Mouse (Mus musculus): ENCODE measurements at regions not wholly inside any gene's neighbourhood (a gene's known extent, or its start where the extent isn't known, plus 50 kb on each side); places are given as distances from the start of the nearest gene placed in this dataset.

DNA sequence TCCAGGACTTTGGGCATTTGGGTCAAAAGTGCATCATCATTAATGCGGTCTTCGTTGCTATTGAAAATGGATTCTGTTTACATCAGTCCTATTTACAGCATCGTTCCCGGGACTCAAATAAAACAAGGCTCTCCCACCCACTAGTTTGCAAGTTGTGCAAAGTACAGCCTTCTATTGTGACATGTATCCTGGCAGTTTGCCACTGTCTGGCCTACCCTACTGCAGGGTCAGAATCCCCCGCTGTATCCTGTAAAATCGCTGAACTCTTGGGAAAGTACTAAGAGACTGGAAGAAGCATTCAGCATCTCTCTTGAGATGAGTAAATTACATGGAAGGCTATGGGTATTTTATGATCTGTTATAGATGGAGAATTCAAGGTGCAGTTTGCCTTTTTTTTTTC lies 122.1 kb upstream of the Adamts9 start:
- Histone ChIP-seq H3K4me3 (no peak overlapping the region), H3K9ac (no peak overlapping the region), H3K27ac (peak overlapping the region; percentile 53), H3K4me1 (peaks cover 23% of the 10 kb centered on the region), H3K9me3 (no peaks in the 10 kb centered on the region), H3K27me3 (no peaks in the 10 kb centered on the region), H3K36me3 (no peaks in the 10 kb centered on the region), H3K4me2 (no peak overlapping the region)
- ATAC-seq (ENCODE audit: borderline replicate concordance, extremely low read depth, low FRiP score, low TSS enrichment), result peak; percentile 59; the same call in 1 of the 2 replicates
- WGBS, result 32% methylated on average over 6 of the region's 6 CpGs

DNA sequence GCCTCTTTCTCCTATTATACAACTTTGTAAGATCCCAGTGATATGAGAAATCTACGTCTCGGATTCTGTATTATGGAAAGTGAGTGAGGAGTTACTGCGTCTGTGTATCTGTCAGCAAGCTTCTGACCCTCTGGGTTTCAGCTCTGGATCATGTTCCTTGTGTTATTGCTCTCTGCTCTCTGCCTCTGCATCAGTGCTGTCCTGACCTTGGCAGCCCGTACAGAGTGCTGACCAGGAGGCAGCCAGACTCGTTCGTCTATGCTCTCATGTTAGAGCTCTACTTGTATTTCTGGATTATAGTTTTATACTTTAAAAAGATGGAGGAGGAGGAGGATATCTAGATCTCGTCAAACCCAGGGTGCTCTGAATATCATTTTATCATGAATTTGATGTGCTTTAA lies 121.1 kb upstream of the Adamts9 start:
- ATAC-seq (ENCODE audit: borderline replicate concordance, extremely low read depth, low FRiP score, low TSS enrichment), result no peak
- H3K9ac ChIP-seq, result no peak overlapping the region
- 66% methylated on average over 7 of the region's 7 CpGs for WGBS
- H3K4me1 ChIP-seq, result peaks cover 23% of the 10 kb centered on the region
- no peak overlapping the region for H3K27ac ChIP-seq
- H3K36me3 ChIP-seq, result no peaks in the 10 kb centered on the region
- H3K27me3 ChIP-seq, result no peaks in the 10 kb centered on the region
- H3K4me3 ChIP-seq, result no peak overlapping the region
- no peaks in the 10 kb centered on the region for H3K9me3 ChIP-seq
- H3K4me2 ChIP-seq, result no peak overlapping the region

DNA sequence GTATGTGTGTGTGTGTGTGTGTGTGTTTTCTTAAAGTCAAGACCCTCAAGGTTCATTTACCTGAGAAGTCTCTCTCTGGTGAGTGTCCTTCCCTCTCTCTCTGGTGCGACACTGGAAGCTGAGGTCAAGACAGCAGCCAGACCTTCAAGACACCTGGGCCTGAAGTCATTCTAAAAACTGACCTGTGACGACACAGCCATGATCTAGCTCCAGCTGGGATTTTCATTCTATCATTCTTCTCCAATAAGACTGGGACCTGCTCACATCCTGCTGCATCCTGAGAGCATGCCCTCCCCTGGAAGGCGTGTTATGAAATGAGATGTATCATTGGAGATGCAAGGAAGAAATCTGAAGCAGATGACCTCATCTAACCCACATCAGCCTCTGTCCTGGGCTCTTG lies 118.4 kb upstream of the Adamts9 start:
- Histone ChIP-seq H3K27me3 (no peaks in the 10 kb centered on the region), H3K9ac (no peak overlapping the region), H3K4me1 (peaks cover 22% of the 10 kb centered on the region), H3K9me3 (no peaks in the 10 kb centered on the region), H3K4me2 (no peak overlapping the region), H3K36me3 (no peaks in the 10 kb centered on the region), H3K4me3 (no peak overlapping the region), H3K27ac (no peak overlapping the region)
- no peak for ATAC-seq (ENCODE audit: borderline replicate concordance, extremely low read depth, low FRiP score, low TSS enrichment)
- WGBS, result 69% methylated on average over 3 of the region's 3 CpGs

DNA sequence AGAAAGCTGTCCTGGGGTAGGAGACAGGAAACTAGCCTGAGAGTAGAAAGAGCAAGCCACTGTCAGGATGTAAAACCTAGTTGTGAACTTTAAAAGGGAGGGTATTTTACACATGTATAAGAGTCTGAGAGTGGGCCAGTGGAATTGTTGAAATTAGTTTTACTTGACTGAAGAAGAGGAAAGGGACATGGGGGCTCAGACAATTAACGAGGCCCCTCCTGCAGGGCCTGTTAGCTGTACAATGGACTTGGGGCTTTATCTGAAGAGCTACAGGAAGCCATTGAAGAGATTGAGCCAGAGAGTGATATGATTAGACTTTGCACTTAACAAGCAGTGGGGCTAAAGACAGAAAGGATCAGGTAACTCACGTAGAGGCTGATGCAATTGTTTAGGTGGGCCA lies 102.2 kb upstream of the Adamts9 start:
- H3K9me3 ChIP-seq, result no peaks in the 10 kb centered on the region
- 64% methylated on average over 2 of the region's 2 CpGs for WGBS
- ATAC-seq (ENCODE audit: borderline replicate concordance, extremely low read depth, low FRiP score, low TSS enrichment), result no peak
- H3K4me1 ChIP-seq, result no peaks in the 10 kb centered on the region
- no peaks in the 10 kb centered on the region for H3K36me3 ChIP-seq
- H3K27ac ChIP-seq, result no peak overlapping the region
- no peaks in the 10 kb centered on the region for H3K27me3 ChIP-seq
- H3K4me2 ChIP-seq, result no peak overlapping the region
- no peak overlapping the region for H3K4me3 ChIP-seq
- no peak overlapping the region for H3K9ac ChIP-seq

DNA sequence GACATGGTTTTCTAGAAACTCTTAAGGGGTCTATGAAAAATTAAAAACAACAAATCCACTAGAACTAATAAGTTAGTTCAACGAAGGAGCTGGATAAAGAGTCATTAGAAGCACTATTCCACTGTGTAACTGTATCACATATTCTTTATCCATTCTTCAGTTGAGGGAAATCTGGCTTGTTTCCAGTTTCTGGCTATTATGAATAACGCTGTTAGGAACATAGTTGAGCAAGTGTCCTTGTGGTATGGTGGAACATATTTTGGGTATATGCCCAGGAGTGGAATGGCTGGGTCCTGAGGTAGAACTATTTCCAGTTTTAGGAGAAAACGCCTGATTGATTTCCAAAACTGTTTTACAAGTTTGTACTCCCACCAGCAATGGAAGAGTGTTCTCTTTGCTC lies 97.7 kb upstream of the Adamts9 start:
- WGBS, result 66% methylated on average over 3 of the region's 3 CpGs
- no peaks in the 10 kb centered on the region for H3K4me1 ChIP-seq
- H3K27ac ChIP-seq, result no peak overlapping the region
- H3K9me3 ChIP-seq, result no peaks in the 10 kb centered on the region
- no peak for ATAC-seq (ENCODE audit: borderline replicate concordance, extremely low read depth, low FRiP score, low TSS enrichment)
- no peak overlapping the region for H3K4me2 ChIP-seq
- H3K36me3 ChIP-seq, result no peaks in the 10 kb centered on the region
- H3K4me3 ChIP-seq, result no peak overlapping the region
- H3K27me3 ChIP-seq, result no peaks in the 10 kb centered on the region
- no peak overlapping the region for H3K9ac ChIP-seq

DNA sequence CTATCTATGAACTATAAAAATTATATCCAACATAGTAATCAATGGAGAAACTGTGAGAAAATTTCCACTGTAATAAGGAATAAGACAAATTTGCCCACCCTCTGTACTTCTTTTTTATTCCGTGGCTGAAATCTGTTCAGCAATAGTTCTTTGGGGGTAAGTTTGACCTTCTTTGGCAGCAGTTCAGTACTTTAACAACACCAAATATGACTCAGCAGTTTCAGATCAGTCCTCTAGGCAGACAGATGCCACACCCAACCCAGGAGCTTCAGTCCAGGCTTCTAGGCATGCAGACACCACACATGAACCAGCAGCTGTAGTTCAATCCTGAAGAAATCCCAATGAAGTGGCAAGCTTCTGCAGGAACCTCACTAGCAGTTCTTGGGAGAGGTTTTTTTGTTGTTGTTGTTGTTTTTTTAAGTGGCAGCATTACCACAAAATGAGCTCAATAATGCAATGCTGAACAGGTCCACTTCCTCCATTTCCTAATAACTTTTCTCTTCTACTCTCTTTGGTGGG lies 88.6 kb upstream of the Adamts9 start:
- no peak overlapping the region for H3K9ac ChIP-seq
- H3K27ac ChIP-seq, result no peak overlapping the region
- no peak overlapping the region for H3K4me2 ChIP-seq
- 68% methylated on average over 1 of the region's 1 CpGs for WGBS
- no peaks in the 10 kb centered on the region for H3K9me3 ChIP-seq
- no peaks in the 10 kb centered on the region for H3K36me3 ChIP-seq
- no peaks in the 10 kb centered on the region for H3K27me3 ChIP-seq
- no peak overlapping the region for H3K4me3 ChIP-seq
- H3K4me1 ChIP-seq, result peaks cover under 1% of the 10 kb centered on the region; the same call in 1 of the 2 replicates
- no peak for ATAC-seq (ENCODE audit: borderline replicate concordance, extremely low read depth, low FRiP score, low TSS enrichment)

DNA sequence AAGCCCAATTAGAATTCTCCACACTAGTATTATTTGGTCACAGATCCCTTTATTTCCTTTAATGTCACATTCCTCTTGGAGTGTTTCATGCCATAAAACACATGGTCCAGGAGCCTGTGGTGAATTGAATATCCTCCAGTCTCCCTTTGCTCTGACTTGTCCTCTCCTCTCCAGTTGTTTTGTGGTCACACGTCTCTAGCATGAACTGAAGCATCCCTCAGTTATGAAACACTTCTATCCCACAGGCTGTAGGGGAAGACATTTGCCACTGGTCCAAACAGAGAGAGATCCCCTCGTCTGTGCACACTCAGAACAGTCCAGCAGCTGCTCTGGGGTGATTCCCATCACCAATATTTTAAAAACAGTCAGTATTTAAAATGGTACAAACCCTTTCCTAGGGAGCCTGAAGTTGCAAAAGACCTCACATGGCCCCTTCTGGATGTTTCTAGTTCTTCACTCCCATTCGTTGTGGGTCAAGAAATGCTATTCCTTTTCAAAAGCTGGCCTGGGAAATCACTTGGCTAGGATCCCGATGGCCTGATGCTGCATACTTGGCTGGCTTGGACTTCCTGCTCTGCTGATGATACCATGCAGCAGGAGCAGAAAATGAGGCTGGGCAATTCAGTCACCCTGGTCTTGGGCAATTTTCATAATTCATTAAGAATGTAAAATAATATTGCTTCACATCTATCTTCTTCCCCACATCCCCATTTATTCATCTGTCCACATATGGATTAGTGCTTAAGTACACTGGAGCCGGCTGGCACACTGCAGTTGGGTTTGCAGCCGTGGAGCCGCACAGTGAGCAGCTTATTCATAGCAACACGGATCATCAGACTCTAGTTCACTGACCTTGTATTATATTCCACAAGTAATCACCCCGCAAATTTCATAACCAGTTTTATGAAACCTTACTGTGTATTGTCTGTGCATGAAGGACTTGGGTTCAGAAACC lies 83.1 kb upstream of the Adamts9 start:
- no peaks in the 10 kb centered on the region for H3K36me3 ChIP-seq
- 43% methylated on average over 9 of the region's 9 CpGs for WGBS
- no peak overlapping the region for H3K4me3 ChIP-seq
- H3K9ac ChIP-seq, result no peak overlapping the region
- H3K27me3 ChIP-seq, result no peaks in the 10 kb centered on the region
- H3K9me3 ChIP-seq, result no peaks in the 10 kb centered on the region
- peaks cover 17% of the 10 kb centered on the region for H3K4me1 ChIP-seq
- ATAC-seq (ENCODE audit: borderline replicate concordance, extremely low read depth, low FRiP score, low TSS enrichment), result peak; percentile 94
- peak overlapping the region; percentile 85 for H3K27ac ChIP-seq
- H3K4me2 ChIP-seq, result no peak overlapping the region

DNA sequence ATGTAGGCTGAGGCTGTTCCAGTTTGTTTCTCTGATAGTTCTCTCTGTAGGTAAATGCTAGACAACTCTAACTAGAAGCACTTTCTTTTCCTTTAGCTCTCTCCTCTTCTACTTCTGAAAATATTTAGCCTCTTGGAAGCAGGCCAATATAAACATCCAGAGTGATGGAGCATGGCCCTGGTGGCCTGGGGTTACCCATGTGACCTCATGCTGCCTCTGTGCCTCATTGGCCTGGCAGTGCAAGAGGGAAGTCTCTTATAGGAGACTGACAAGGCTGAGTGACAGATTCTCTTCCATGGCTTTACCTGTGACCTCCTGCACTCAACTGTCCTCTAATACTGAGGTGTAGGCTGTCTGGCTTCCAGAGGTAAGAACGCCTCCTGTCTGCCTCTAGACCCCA lies 71.2 kb upstream of the Adamts9 start:
- peaks cover 19% of the 10 kb centered on the region for H3K4me1 ChIP-seq
- peak; percentile 79; the same call in 1 of the 2 replicates for ATAC-seq (ENCODE audit: borderline replicate concordance, extremely low read depth, low FRiP score, low TSS enrichment)
- WGBS, result 59% methylated on average over 1 of the region's 1 CpGs
- H3K4me2 ChIP-seq, result no peak overlapping the region
- no peak overlapping the region for H3K4me3 ChIP-seq
- H3K36me3 ChIP-seq, result no peaks in the 10 kb centered on the region
- 0 out of 2 replicates have a peak overlapping the region, but pooled peaks have one; percentile 17 for H3K27ac ChIP-seq
- H3K9ac ChIP-seq, result no peak overlapping the region
- H3K9me3 ChIP-seq, result no peaks in the 10 kb centered on the region
- no peaks in the 10 kb centered on the region for H3K27me3 ChIP-seq

DNA sequence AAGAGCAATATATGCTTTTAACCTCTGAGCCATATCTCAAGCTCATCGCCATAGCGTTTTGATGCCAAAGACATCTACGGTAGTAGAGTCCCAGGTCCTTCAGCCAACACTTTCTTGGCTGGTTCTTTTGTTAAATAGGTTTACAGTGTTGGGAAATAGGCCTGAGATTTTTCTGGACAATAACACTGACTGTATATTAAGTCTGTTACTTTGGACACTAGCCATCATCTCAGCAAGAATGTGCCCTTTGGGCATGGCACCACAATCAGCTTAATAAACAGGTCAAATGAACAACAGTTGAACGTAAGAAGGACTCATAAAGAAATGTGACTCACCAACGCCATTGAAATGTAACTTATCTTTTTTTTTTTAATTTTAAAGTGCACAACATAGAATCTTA lies 68.6 kb upstream of the Adamts9 start:
- ATAC-seq (ENCODE audit: borderline replicate concordance, extremely low read depth, low FRiP score, low TSS enrichment), result no peak
- H3K36me3 ChIP-seq, result no peaks in the 10 kb centered on the region
- peaks cover 19% of the 10 kb centered on the region for H3K4me1 ChIP-seq
- no peak overlapping the region for H3K27ac ChIP-seq
- H3K4me2 ChIP-seq, result no peak overlapping the region
- H3K9me3 ChIP-seq, result no peaks in the 10 kb centered on the region
- no peak overlapping the region for H3K9ac ChIP-seq
- no peaks in the 10 kb centered on the region for H3K27me3 ChIP-seq
- 78% methylated on average over 5 of the region's 5 CpGs for WGBS
- no peak overlapping the region for H3K4me3 ChIP-seq

DNA sequence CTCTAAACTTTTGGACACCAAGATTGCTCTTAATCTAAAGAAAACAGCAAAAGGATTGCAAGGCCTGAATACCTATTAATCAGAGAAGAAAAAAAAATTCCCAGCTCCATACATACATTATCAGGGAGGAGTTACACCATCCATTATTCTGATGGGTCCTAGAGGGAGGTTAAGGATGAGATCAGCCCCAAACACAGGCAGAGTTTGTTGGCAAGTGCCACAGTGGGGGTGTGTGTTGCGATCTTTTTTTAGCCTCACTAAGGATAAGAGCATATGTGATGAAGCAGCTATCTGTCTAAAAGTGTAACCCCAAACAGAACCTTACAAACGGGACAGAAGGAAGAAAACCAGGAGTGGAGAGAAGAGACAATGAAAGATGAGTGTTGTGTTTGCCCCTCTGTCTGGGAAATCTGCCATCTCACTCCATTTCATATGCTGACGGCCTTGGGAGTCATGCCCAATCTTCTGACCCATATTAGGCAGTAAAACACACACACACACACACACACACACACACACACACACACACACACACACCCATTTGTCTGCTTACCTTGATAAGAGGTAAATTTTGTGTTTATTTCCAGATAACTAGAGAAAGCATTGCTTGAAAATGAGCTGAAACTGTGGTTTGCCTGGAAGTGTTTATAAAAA lies 61.4 kb upstream of the Adamts9 start:
- H3K4me2 ChIP-seq, result no peak overlapping the region
- no peaks in the 10 kb centered on the region for H3K36me3 ChIP-seq
- H3K27ac ChIP-seq, result no peak overlapping the region
- H3K9me3 ChIP-seq, result no peaks in the 10 kb centered on the region
- peak; percentile 52; the same call in 1 of the 2 replicates for ATAC-seq (ENCODE audit: borderline replicate concordance, extremely low read depth, low FRiP score, low TSS enrichment)
- 19% methylated on average over 3 of the region's 3 CpGs for WGBS
- H3K4me3 ChIP-seq, result no peak overlapping the region
- peaks cover 15% of the 10 kb centered on the region for H3K4me1 ChIP-seq
- H3K9ac ChIP-seq, result no peak overlapping the region
- no peaks in the 10 kb centered on the region for H3K27me3 ChIP-seq

DNA sequence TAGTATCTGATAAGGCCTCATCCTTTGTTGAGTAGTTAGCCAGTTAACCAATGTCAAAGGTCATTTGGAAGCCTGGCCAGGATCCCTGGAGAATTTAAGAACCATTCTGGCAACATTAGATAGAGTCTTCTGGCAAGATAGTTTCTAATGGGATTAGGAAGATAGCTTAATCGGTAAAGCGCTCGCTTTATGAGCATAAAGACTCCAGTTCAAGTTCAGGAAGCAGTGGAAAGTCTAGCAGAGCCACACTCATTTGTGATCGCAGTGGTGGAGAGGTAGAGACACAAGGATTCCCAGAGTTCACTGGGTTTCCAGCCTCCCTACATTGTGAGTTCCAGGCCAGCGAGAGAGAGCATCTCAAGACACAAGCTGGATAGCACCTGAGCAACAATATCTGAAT lies 60.5 kb upstream of the Adamts9 start:
- ATAC-seq (ENCODE audit: borderline replicate concordance, extremely low read depth, low FRiP score, low TSS enrichment), result no peak
- H3K27me3 ChIP-seq, result no peaks in the 10 kb centered on the region
- no peak overlapping the region for H3K27ac ChIP-seq
- H3K4me2 ChIP-seq, result no peak overlapping the region
- H3K9ac ChIP-seq, result no peak overlapping the region
- H3K9me3 ChIP-seq, result no peaks in the 10 kb centered on the region
- WGBS, result 92% methylated on average over 5 of the region's 5 CpGs
- peaks cover 15% of the 10 kb centered on the region for H3K4me1 ChIP-seq
- no peaks in the 10 kb centered on the region for H3K36me3 ChIP-seq
- H3K4me3 ChIP-seq, result no peak overlapping the region

DNA sequence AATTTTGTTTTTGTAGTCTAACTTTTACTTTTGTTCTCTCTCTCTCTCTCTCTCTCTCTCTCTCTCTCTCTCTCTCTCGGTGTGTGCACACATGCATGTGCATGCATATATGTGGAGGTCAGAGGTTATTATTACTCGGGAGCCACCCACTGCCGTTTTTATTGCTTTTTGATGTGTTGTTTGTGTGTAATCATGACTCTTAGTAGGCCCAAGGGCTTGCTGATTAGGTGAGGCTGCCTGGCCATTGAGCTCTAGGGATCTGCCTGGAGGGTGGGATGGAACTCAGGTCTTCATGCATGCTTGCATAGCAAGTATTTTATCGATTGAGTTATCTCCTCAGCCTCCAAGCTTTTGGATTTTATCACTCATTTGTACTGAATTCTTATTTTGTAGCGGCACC lies 50.4 kb upstream of the Adamts9 start:
- Histone ChIP-seq H3K27ac (no peak overlapping the region), H3K4me2 (no peak overlapping the region), H3K9ac (no peak overlapping the region), H3K4me1 (peaks cover 11% of the 10 kb centered on the region; the same call in 1 of the 2 replicates), H3K27me3 (no peaks in the 10 kb centered on the region), H3K4me3 (no peak overlapping the region), H3K36me3 (no peaks in the 10 kb centered on the region), H3K9me3 (no peaks in the 10 kb centered on the region)
- WGBS, result 84% methylated on average over 5 of the region's 5 CpGs
- ATAC-seq (ENCODE audit: borderline replicate concordance, extremely low read depth, low FRiP score, low TSS enrichment), result no peak
